Mouse (Mus musculus) T-cell, adult 2 months (primary cell): ENCODE measurements around the gene Olfr340.
"Not testable (repeated sequence)": the region's sequence is repeated elsewhere in the genome, so short reads cannot be mapped to it uniquely, and the experiment has no call there.

Experiments
- DNase-seq: peaks from one replicate; pipeline ENCODE4 v3.0.0; 2022; ENCODE audit warnings: low spot score

The Olfr340 gene

GRCm38 (mm10) chr2:36452287-36452686, at the start of gene Olfr340:
TSS of gene Olfr340 (plus strand) at chr2:36452587.
- no peak for DNase-seq

- not testable (repeated sequence) for DNase-seq
These were observed 37.2 kb upstream of the Olfr340 start for GRCm38 (mm10) chr2:36415174-36415573.

- DNase-seq, result not testable (repeated sequence)
These were observed 36.8 kb upstream of the Olfr340 start for GRCm38 (mm10) chr2:36415591-36415990.

GRCm38 (mm10) chr2:36418647-36419046, 33.7 kb upstream of the Olfr340 start, which contains the start of gene Olfr339:
TSS of gene Olfr339 (plus strand) at chr2:36418947.
- DNase-seq, result no peak

- no peak for DNase-seq
These were observed 21.2 kb downstream of the Olfr340 start for GRCm38 (mm10) chr2:36473634-36474033.

- no peak for DNase-seq
These were observed 30.0 kb downstream of the Olfr340 start, which contains the start of gene Olfr341 for GRCm38 (mm10) chr2:36482368-36482767. TSS of gene Olfr341 (minus strand) at chr2:36482468.
